Mouse (Mus musculus) intestine, embryonic 14.5 days (tissue): ENCODE measurements around the gene Vdac1. TPM values are rescaled to one million over a fixed set of nuclear protein-coding genes. Genes with fewer than 3 reads are reported as not detected.
A peak's percentile ranks its signal among the peaks of the same experiment; 100 is the strongest.

ENCODE experiments used
- ATAC-seq: fragments of 200-750 bp; cut with Nextera tagmentation; replicated peaks from 2 replicates; pipeline ENCODE4 v1.8.0; 2017; ENCODE audit warnings: low read depth, moderate number of reproducible peaks, moderate TSS enrichment, moderate library complexity; ENCODE audit not compliant: low FRiP score, low TSS enrichment
- DNase-seq: peaks from one replicate; pipeline ENCODE4 v3.0.0-alpha.2; 2018; ENCODE audit warnings: low spot score
- H3K27ac ChIP-seq: fragments of 300-500 bp; sonication (generic); 2 replicates; pipeline ENCODE4 v1.5.1; 2014; ENCODE audit warnings: low read depth, mild to moderate bottlenecking, control low read depth
- H3K27me3 ChIP-seq: fragments of 300-500 bp; sonication (generic); replicated peaks from 2 replicates; pipeline ENCODE4 v1.6.1; 2014; ENCODE audit warnings: low read length, control low read depth; ENCODE audit not compliant: control insufficient read depth, insufficient read depth
- H3K36me3 ChIP-seq: fragments of 300-500 bp; sonication (generic); 2 replicates; pipeline ENCODE4 v1.6.1; 2014; ENCODE audit warnings: low read length, control low read depth; ENCODE audit not compliant: control insufficient read depth, insufficient read depth
- H3K4me1 ChIP-seq: fragments of 300-500 bp; sonication (generic); replicated peaks from 2 replicates; pipeline ENCODE4 v1.6.1; 2014; ENCODE audit warnings: low read length, control low read depth, mixed read lengths; ENCODE audit not compliant: control insufficient read depth, insufficient read depth
- H3K4me2 ChIP-seq: fragments of 300-500 bp; sonication (generic); 2 replicates; pipeline ENCODE4 v1.6.1; 2014; ENCODE audit warnings: low read length
- H3K4me3 ChIP-seq: fragments of 300-500 bp; sonication (generic); 2 replicates; pipeline ENCODE4 v1.5.1; 2014; ENCODE audit warnings: low read depth, low read length, control low read depth, mixed read lengths
- H3K9ac ChIP-seq: fragments of 300-500 bp; sonication (generic); 2 replicates; pipeline ENCODE4 v1.6.1; 2014; ENCODE audit warnings: mild to moderate bottlenecking, low read length
- H3K9me3 ChIP-seq: fragments of 300-500 bp; sonication (generic); 2 replicates; pipeline ENCODE4 v1.6.1; 2016; ENCODE audit warnings: low read length, control low read depth; ENCODE audit not compliant: control insufficient read depth
- WGBS: fragments of 180-500 bp; shearing (Covaris S2); extraction: QIAGEN DNeasy Blood & Tissue Kit; methylation state at CpG from one replicate; pipeline ENCODE4 v1.1.7; 2014; 5-methylcytosine and 5-hydroxymethylcytosine counted together
- polyA plus RNA-seq: library from polyadenylated mRNA; unstranded; fragments of >200 nt; fragmentation: Nextera tagmentation; extraction: Ambion mirVana; gene quantifications from 2 replicates; pipeline ENCODE4 v1.2.1, GENCODE M21; 2014

Vdac1 gene
- 235 and 250 TPM in 2 replicates for polyA plus RNA-seq

GRCm38 (mm10) chr11:52360471-52361277, at the start of gene Vdac1:
Gene Vdac1 (plus strand): TSS chr11:52360860.
- H3K4me1 ChIP-seq, result peaks cover 40% of the 10 kb centered on the region
- H3K27me3 ChIP-seq, result no peaks in the 10 kb centered on the region
- peak; percentile 94 for DNase-seq
- peak within 1 kb of the TSS; percentile 96 for H3K4me3 ChIP-seq
- H3K9me3 ChIP-seq, result no peaks in the 10 kb centered on the region
- no peaks in the 10 kb centered on the region for H3K36me3 ChIP-seq
- peak within 1 kb of the TSS; percentile 94 for H3K27ac ChIP-seq
- ATAC-seq, result peak; percentile 92
- under 1% methylated on average over 77 of the region's 84 CpGs for WGBS
- peak within 1 kb of the TSS; percentile 88 for H3K4me2 ChIP-seq
- H3K9ac ChIP-seq, result peak within 1 kb of the TSS; percentile 94

DNA sequence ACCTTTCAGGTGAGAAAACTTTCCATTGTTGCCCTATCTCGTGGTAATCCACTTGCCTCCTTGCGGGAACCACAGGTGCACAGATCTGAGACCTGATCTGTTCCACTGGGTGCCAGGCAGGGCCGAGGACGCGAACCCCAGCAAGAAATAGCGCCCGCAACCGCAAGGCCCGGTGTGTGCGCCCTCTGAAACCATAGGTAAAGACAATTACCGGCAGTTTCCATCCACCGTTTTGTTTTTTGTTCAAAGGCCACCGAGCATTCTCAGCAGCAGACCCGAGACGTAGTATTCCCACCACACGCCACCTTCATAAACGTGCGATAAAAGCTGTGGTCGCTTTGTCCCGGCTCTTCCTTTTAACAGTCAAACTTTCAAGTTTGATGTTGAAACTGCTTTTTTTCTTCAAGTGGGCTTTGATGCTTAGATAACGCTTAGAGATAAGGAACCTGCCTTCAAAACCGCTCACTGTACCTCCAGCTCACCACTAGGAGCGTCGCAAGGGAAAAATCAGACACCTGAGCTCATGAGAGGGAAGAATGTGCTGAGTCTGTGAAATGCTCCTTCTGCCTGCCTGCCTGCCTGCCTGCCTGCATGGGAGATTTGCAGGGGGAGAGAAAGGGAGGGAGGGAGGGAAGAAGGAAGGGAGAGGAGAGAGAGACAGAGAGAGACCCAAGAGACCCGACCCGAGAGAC, 46.4 kb upstream of the Vdac1 start:
- DNase-seq (no peak), ATAC-seq (0 out of 2 replicates have a peak, but pooled peaks have one; percentile 40)
- 15% methylated on average over 26 of the region's 26 CpGs for WGBS
- no peak overlapping the region for H3K4me3 ChIP-seq
- H3K27ac ChIP-seq, result no peak overlapping the region
- no peaks in the 10 kb centered on the region for H3K9me3 ChIP-seq
- H3K4me1 ChIP-seq, result no peaks in the 10 kb centered on the region
- H3K4me2 ChIP-seq, result peak overlapping the region; percentile 20
- H3K36me3 ChIP-seq, result no peaks in the 10 kb centered on the region
- H3K27me3 ChIP-seq, result no peaks in the 10 kb centered on the region; the same call in 1 of the 2 replicates
- no peak overlapping the region for H3K9ac ChIP-seq

DNA sequence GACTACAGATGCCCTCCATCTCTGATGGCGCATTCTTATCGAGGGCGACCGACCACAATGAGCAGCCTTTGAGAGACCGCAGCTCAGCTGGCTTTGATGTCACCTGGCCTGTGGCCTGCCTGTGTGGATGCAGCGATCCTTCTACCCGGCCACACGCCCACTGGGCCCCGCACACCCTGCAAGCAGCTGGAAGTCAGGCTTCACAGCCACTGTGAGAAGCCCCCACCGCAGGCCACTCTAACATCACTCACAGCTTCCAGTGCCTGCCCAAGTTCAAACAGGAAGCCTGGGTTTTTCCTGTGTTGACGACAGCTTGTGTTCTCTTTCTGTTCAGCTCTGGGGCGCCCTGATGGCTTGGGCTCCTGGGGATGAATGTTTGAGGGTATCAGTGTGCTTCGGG, 42.2 kb upstream of the Vdac1 start:
- Histone ChIP-seq H3K4me1 (no peaks in the 10 kb centered on the region), H3K9ac (no peak overlapping the region), H3K27me3 (no peaks in the 10 kb centered on the region; the same call in 1 of the 2 replicates), H3K9me3 (no peaks in the 10 kb centered on the region), H3K36me3 (no peaks in the 10 kb centered on the region), H3K4me3 (no peak overlapping the region), H3K27ac (no peak overlapping the region), H3K4me2 (no peak overlapping the region)
- ATAC-seq (no peak), DNase-seq (no peak)
- WGBS, result 57% methylated on average over 13 of the region's 13 CpGs

DNA sequence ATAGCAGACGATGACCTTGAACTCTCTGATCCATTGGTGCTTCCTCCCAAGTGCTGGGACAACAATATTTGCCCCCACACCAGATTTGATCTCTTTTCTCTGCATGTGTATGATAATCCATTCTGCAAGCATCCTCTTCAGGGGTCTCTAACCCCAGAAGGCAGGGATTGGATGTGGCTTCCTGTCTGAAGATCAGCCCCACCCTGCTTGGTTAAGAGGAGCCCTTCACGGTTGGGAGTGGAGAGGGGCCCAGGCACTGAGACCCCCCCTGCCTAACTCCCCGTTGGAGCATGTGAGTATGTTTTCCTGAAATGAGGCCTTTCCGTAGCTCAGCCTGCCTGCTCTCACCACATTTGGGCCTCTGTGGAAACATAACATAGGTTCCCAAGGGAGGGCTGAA, 41.0 kb upstream of the Vdac1 start:
- WGBS, result 66% methylated on average over 4 of the region's 4 CpGs
- ATAC-seq (no peak), DNase-seq (no peak)
- Histone ChIP-seq H3K4me3 (no peak overlapping the region), H3K9me3 (no peaks in the 10 kb centered on the region), H3K27me3 (no peaks in the 10 kb centered on the region), H3K9ac (no peak overlapping the region), H3K4me1 (no peaks in the 10 kb centered on the region), H3K36me3 (no peaks in the 10 kb centered on the region), H3K27ac (no peak overlapping the region), H3K4me2 (no peak overlapping the region)

GRCm38 (mm10) chr11:52320529-52320928, 40.1 kb upstream of the Vdac1 start:
- H3K9me3 ChIP-seq, result no peaks in the 10 kb centered on the region
- WGBS, result 80% methylated on average over 4 of the region's 4 CpGs
- no peaks in the 10 kb centered on the region for H3K27me3 ChIP-seq
- no peaks in the 10 kb centered on the region for H3K4me1 ChIP-seq
- H3K4me3 ChIP-seq, result no peak overlapping the region
- no peak overlapping the region for H3K27ac ChIP-seq
- no peaks in the 10 kb centered on the region for H3K36me3 ChIP-seq
- no peak for ATAC-seq
- no peak for DNase-seq
- no peak overlapping the region for H3K9ac ChIP-seq
- H3K4me2 ChIP-seq, result no peak overlapping the region

GRCm38 (mm10) chr11:52321540-52321939, 39.1 kb upstream of the Vdac1 start:
- no peak for ATAC-seq
- Histone ChIP-seq H3K9ac (no peak overlapping the region), H3K4me1 (no peaks in the 10 kb centered on the region), H3K36me3 (no peaks in the 10 kb centered on the region), H3K4me2 (no peak overlapping the region), H3K9me3 (no peaks in the 10 kb centered on the region), H3K4me3 (no peak overlapping the region), H3K27me3 (no peaks in the 10 kb centered on the region), H3K27ac (no peak overlapping the region)
- DNase-seq, result no peak
- WGBS, result 62% methylated on average over 3 of the region's 3 CpGs

GRCm38 (mm10) chr11:52324442-52325367, 36.0 kb upstream of the Vdac1 start:
- DNase-seq, result no peak
- Histone ChIP-seq H3K4me2 (no peak overlapping the region), H3K9ac (no peak overlapping the region), H3K4me3 (no peak overlapping the region), H3K27me3 (no peaks in the 10 kb centered on the region), H3K4me1 (no peaks in the 10 kb centered on the region), H3K9me3 (no peaks in the 10 kb centered on the region), H3K27ac (no peak overlapping the region), H3K36me3 (no peaks in the 10 kb centered on the region)
- WGBS, result 64% methylated on average over 23 of the region's 23 CpGs
- no peak for ATAC-seq

DNA sequence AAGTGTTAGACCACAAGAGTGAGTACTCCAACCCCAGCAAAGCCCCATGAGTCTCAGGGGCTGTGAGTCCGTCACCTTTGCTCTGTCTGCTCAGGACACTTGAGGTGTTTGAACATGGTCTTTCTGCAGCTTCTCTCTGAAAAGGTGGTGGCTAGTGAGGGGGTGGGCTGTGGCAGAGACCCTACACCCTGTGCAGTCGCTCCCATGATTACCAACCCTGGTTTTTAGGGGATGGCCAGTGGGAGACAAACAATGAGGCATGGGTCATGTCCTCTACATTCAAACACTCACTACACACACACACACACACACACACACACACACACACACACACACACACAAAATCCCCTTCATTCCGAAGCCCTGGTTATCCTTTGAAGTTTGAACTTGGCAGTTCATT, 33.3 kb upstream of the Vdac1 start:
- H3K4me1 ChIP-seq, result no peaks in the 10 kb centered on the region
- no peaks in the 10 kb centered on the region for H3K36me3 ChIP-seq
- no peaks in the 10 kb centered on the region for H3K27me3 ChIP-seq
- no peak for ATAC-seq
- no peak overlapping the region for H3K4me3 ChIP-seq
- 45% methylated on average over 3 of the region's 3 CpGs for WGBS
- no peak overlapping the region for H3K9ac ChIP-seq
- H3K9me3 ChIP-seq, result no peaks in the 10 kb centered on the region
- H3K4me2 ChIP-seq, result no peak overlapping the region
- no peak overlapping the region for H3K27ac ChIP-seq
- DNase-seq, result no peak
